Mouse (Mus musculus) gastrocnemius, postnatal 14 days (tissue): ENCODE measurements at regions not wholly inside any gene's neighbourhood (a gene's known extent, or its start where the extent isn't known, plus 50 kb on each side); places are given as distances from the start of the nearest gene placed in this dataset.
"Not testable (repeated sequence)": the region's sequence is repeated elsewhere in the genome, so short reads cannot be mapped to it uniquely, and the experiment has no call there.

Source experiments
- DNase-seq: peaks from one replicate; pipeline ENCODE4 v3.0.0; 2021; ENCODE audit warnings: mixed read lengths
- intact Hi-C: fragments of 180-260 bp; cut with DNase I; formaldehyde crosslinking; loops from one replicate; pipeline ENCODE4 v1.15.1; 2025; ENCODE audit warnings: low total_unique reads

- no peak for DNase-seq
- intact Hi-C loops: no loop called here
These were observed 56.4 kb downstream of the Cxcr4 start for GRCm38 (mm10) chr1:128535537-128536150.

GRCm38 (mm10) chr1:128532632-128533031 lies 59.5 kb downstream of the Cxcr4 start:
- intact Hi-C loops: no loop called here
- DNase-seq: no peak

GRCm38 (mm10) chr1:128529808-128530545 lies 62.1 kb downstream of the Cxcr4 start:
- no peak for DNase-seq
- intact Hi-C loops: no loop called here

GRCm38 (mm10) chr1:128519234-128519633 lies 72.9 kb downstream of the Cxcr4 start:
- DNase-seq: no peak
- intact Hi-C loops: no loop called here

GRCm38 (mm10) chr1:128518514-128518913 lies 73.6 kb downstream of the Cxcr4 start:
- no peak for DNase-seq
- intact Hi-C loops: no loop called here

GRCm38 (mm10) chr1:128517351-128517750 lies 74.7 kb downstream of the Cxcr4 start:
- intact Hi-C loops: no loop called here
- no peak for DNase-seq

GRCm38 (mm10) chr1:128514327-128514726 lies 77.8 kb downstream of the Cxcr4 start:
- DNase-seq: no peak
- intact Hi-C loops: no loop called here

- intact Hi-C loops: no loop called here
- DNase-seq: no peak
These were observed 78.2 kb downstream of the Cxcr4 start for GRCm38 (mm10) chr1:128513911-128514310.

GRCm38 (mm10) chr1:128513153-128513552 lies 78.9 kb downstream of the Cxcr4 start:
- intact Hi-C loops: no loop called here

GRCm38 (mm10) chr1:128508816-128509461 lies 83.2 kb downstream of the Cxcr4 start:
- intact Hi-C loops: no loop called here
- peak; percentile 10 for DNase-seq

More at GRCm38 (mm10) chr1:128513153-128513552, 78.9 kb downstream of the Cxcr4 start:
- no peak for DNase-seq

GRCm38 (mm10) chr1:128506551-128507313 lies 85.4 kb downstream of the Cxcr4 start:
- intact Hi-C loops: no loop called here
- DNase-seq: peak; percentile 8

GRCm38 (mm10) chr1:128504371-128504770 lies 87.2 kb upstream of the Dars start:
- no peak for DNase-seq
- intact Hi-C loops: no loop called here

GRCm38 (mm10) chr1:128498042-128498772 lies 81.0 kb upstream of the Dars start:
- intact Hi-C loops: no loop called here
- no peak for DNase-seq

GRCm38 (mm10) chr1:128492251-128492650 lies 75.1 kb upstream of the Dars start:
- intact Hi-C loops: no loop called here
- DNase-seq: no peak

GRCm38 (mm10) chr1:128487181-128487580 lies 70.0 kb upstream of the Dars start:
- DNase-seq, intact Hi-C loops: not testable (repeated sequence)

GRCm38 (mm10) chr1:128478376-128478775 lies 61.2 kb upstream of the Dars start:
- DNase-seq: no peak
- intact Hi-C loops: no loop called here

- intact Hi-C loops: no loop called here
- no peak for DNase-seq
These were observed 60.5 kb upstream of the Dars start for GRCm38 (mm10) chr1:128477653-128478052.

GRCm38 (mm10) chr1:128472713-128473230 lies 55.6 kb upstream of the Dars start:
- no peak for DNase-seq
- intact Hi-C loops: no loop called here

GRCm38 (mm10) chr1:128472022-128472712 lies 55.0 kb upstream of the Dars start:
- intact Hi-C loops: no loop called here
- peak; percentile 69 for DNase-seq
